Mouse (Mus musculus): ENCODE results near the gene Eci3.
"Not testable (repeated sequence)": the region's sequence is repeated elsewhere in the genome, so short reads cannot be mapped to it uniquely, and the experiment has no call there.

Gene Eci3

DNA sequence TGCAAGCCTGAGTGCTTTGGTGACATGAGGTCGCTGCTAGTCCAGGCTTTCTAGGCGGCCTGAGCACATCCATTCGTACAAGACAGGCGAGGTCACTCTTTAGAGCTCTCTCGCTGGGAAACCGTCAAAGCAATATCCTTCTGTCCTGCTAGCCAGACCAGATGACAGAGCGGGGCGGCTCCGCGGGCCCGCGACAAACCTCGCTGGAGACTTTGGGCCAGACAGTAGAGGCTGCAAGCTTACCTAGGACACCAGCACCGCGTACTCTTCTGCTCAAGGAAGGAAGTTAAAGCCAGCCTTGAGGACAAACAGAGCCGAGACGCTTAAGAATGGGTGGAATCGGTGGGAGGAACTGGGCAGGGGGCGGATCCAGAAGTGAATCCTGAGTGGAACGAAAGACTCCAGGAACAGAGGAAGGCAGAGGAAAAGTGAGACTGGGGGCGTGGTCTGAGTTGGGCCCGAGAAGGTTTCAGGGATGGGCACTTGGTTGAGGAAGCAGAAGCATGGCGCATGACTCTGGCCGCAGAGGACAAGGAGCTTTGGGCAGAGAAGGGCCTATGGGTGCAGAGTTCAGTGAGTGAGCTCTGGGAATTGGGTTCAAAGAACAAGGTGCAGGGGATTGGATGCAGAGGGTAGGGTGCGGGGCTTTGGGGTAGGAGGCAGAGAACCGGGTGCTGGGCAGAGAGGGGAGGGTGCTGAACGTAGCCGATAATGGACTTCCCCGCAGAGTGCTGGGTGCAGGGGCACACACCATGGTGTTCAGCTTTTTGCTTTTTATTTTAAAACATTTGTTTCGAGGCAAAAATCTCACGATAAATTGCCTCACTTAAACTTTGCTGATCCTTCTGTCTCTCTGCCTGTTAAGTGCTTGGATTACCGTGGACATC is at the start of gene Eci3:
TSS of gene Eci3 (minus strand) at position 300 of the 887 bp plus-strand sequence.
- DNase-seq (ENCODE audit: low spot score) = peak; percentile 44

GRCm38 (mm10) chr13:34995925-34996324 is 32.3 kb upstream of the Eci3 start:
- DNase-seq (ENCODE audit: low spot score) = peak; percentile 5

GRCm38 (mm10) chr13:34993983-34994811 is 30.6 kb upstream of the Eci3 start:
- DNase-seq (ENCODE audit: low spot score) = peak; percentile 97

- no peak for DNase-seq (ENCODE audit: low spot score)
Observed at GRCm38 (mm10) chr13:34993595-34993982, 30.0 kb upstream of the Eci3 start.

DNA sequence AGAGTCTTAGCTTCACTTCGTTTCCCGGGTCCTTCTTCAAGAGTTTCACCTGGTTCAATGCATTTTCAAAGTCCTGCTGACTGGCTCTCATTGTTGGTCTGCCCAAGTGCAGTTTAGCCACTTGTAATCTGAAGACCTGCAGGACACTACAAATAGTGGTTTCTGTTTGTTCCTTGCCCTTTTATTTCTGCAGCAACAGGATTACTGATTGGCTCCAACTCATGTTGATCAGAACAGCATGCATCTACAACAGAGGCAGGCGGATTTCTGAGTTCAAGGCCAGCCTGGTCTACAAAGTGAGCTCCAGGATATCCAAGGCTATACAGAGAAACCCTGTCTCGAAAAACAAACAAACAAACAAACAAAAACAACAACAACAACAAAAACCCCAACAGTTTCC is 29.5 kb upstream of the Eci3 start:
- DNase-seq (ENCODE audit: low spot score) = no peak

- DNase-seq (ENCODE audit: low spot score) = peak; percentile 17
Observed at GRCm38 (mm10) chr13:34991581-34992273, 28.1 kb upstream of the Eci3 start.

- DNase-seq (ENCODE audit: low spot score) = not testable (repeated sequence)
Observed at GRCm38 (mm10) chr13:34983479-34983878, 19.9 kb upstream of the Eci3 start.

GRCm38 (mm10) chr13:34978635-34979034 is 15.0 kb upstream of the Eci3 start:
- not testable (repeated sequence) for DNase-seq (ENCODE audit: low spot score)

DNA sequence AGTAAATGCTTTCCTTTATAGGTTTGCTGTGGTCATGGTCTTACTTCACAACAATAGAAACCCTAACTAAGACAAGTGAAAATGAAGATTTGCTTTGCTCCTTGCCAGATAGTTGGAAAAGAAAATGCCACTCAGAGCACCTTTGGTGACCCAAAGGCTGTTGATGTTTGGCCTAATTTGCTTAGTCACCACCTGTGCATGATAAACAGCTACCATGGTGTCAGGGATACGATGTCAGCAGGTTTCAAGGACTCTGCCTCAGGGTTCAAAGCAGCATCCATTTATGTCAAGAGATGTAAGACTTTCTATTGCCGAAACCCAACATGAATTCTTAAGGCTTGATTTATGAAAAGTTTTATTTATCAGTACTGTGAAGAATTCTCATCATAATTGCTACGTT is 13.8 kb upstream of the Eci3 start:
- DNase-seq (ENCODE audit: low spot score) = no peak

DNA sequence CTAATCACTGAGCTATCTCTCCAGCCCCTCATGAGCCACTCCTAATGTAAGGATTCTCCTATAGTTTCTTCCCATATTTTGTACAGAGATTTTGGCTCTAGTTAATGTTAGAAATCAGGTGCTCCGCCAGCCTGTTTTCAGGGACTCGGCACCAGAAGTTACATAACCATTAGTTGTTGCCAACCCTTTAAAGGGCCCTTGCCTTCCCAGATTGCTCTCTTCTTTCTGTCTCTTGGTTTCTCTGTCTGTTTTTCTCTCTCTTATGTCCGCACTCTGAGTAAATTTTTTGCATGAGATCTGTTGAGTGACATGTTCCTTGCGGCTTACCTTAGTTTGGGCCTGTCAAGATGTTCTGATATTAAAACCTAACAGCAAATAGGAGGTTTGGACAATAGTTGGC is 12.5 kb upstream of the Eci3 start:
- no peak for DNase-seq (ENCODE audit: low spot score)

GRCm38 (mm10) chr13:34973770-34974169 is 10.2 kb upstream of the Eci3 start:
- no peak for DNase-seq (ENCODE audit: low spot score)

DNA sequence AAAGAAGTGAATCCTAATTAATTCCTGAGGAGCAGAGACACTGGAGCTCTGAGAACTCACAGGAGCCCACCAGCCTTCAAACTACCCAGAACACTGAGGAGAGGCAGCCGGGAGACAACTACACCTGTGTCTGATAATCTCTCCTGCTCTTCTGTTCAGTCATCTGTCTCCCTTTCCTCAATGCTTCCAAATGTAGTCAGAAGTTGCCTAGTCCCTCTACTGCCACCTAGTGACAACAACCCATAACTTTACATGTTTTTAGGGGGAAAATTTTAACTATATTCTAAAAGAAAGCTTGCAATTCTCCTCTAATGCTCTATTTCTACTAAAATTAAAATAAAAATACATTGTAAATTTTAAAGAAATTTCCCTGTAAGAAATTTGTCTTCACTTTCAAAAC is 9.5 kb upstream of the Eci3 start:
- DNase-seq (ENCODE audit: low spot score) = peak; percentile 32

DNA sequence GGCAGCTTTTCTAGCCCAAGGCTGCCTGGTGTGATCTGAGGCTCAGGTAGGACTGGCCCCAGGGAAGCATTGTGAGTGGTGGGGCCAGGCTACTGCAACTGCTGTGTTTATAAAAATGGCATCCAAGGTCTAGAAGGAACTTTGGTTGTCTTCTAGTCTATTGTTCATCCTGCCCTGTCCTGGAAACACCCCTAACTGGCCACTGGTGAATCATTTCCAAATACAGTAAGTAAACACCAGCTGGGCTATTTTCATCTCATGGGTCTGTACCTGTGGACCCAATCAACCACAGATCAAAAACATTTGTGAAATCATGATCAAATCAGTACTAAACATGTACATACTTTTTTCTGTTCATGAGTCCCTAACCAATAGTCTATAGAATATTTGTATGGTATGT is 8.8 kb upstream of the Eci3 start:
- DNase-seq (ENCODE audit: low spot score) = not testable (repeated sequence)

- not testable (repeated sequence) for DNase-seq (ENCODE audit: low spot score)
Observed at GRCm38 (mm10) chr13:34965647-34966046, 2.0 kb upstream of the Eci3 start.

DNA sequence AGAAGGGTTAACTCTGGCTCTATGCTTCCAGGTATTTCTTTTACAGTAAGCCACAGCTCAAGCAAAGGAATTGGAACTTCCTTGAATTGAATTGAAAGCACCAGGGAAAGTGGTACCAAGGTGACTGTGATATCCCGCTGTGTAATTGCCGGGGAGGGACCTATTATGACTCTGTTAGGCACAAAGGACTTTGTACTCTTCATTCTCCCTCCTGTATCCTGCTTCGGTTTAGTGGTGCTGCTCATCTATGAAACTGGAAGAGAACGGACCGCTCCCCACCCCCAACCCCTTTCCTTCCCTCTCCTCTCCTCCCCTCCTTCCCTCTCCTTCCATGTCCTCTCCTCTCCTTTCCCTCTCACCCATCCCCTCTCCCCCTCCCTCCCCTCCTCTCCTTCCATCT is 1.3 kb upstream of the Eci3 start:
- no peak for DNase-seq (ENCODE audit: low spot score)

- no peak for DNase-seq (ENCODE audit: low spot score)
Observed at GRCm38 (mm10) chr13:34964419-34964818, 809 bp upstream of the Eci3 start.

DNA sequence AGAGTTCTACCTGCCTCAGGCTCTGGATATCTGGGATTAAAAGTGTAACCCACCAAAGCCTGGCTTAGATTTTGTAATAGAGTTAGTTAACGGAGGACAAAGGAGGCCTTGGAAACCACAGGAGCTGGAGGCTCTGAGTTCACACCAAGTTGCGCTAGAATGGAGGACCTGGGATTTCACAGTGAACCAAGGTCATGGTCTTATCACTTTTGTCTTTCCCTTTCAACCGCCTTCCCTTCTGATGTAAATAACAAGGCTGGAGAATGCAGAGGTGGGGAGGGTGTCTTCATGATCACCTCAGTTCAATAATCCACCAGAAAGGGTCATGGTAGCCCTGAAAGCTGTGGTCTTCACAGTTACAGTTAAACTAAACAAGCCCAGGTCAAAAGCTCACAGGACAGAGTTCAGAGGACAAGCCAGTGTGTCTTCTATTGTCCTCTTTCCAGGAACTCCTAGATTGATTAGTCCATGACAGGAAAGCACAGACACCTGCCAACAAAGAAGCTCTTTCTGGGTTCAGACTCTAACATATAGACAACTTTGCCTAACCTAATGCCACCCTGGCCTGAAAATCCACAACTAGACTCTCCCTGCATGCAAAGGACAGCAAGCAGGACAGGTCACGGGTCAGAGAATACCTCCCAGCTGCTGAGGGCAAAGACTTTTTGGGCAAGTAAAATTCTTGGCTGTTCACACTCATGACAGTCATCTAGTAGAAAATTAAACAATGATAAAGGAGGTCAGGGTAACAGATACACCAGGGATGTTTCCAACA is 2.4 kb downstream of the Eci3 start:
- no peak for DNase-seq (ENCODE audit: low spot score)

DNA sequence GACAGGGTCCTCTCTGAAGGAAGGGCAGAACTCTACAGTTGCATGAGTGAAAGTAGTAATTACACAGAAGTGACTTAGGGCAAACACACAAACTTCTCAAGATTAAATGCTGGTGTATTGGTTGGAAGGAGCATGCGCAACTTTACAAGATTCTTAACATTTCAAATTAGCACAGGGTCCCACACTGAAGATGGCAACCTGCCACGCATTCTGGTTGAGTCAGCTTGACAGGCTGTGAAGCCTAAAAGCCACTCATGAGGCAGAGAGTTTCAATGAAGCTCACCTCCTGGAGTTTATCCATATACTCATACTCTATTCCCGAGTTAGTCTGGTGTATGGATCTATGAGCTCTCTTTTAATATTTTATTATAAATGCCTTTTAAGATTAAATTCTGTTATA is 5.5 kb downstream of the Eci3 start:
- DNase-seq (ENCODE audit: low spot score) = not testable (repeated sequence)

- DNase-seq (ENCODE audit: low spot score) = no peak
Observed at GRCm38 (mm10) chr13:34956901-34957300, 6.7 kb downstream of the Eci3 start.

DNA sequence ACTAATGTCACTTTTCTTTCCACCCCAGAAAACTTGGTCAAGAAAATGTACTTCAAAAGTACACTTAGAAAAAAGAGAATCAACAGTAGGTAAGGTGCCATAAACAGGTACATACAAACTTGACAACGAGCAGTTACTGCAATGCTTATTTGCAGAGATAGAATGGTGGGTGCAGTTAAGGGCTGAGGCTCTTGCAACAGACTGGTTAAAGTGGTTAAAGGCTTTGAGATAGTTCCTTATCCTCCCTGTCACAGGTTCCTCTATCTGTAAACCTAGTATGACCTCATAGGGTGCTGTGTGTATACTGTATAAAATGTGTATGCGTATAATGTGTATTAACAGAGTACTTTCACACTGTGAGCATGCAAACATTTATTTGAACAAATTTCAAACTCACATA is 12.2 kb downstream of the Eci3 start:
- not testable (repeated sequence) for DNase-seq (ENCODE audit: low spot score)

DNA sequence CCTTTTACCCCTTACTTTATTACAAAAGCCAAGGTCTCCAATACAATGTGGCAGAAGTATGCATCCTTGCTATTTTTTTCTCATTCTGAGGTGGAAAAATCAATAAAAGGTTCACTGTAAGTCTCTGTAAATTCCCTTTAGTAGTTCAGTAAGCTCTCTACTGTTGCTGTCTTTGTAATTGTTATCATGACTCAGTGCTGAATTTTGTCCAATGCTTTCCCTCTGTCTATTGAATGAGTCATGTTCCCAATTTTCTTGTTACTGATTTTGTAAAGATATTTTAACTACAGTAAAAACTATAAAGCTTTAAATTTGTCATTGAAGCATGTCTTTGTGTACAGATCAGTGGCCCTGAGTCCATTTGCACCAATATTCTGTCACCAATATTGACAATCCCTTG is 21.2 kb downstream of the Eci3 start:
- DNase-seq (ENCODE audit: low spot score) = no peak

Data from lung, postnatal 25 days (tissue).